Mouse (Mus musculus) kidney, postnatal 4 days (tissue): ENCODE data around the gene Phf23.

Source experiments
- DNase-seq, 2 experiments: peaks; one replicate each; pipeline ENCODE4 v3.0.0; 2021; ENCODE audit warnings: mixed read lengths in 2 of 2

Phf23 gene

DNA sequence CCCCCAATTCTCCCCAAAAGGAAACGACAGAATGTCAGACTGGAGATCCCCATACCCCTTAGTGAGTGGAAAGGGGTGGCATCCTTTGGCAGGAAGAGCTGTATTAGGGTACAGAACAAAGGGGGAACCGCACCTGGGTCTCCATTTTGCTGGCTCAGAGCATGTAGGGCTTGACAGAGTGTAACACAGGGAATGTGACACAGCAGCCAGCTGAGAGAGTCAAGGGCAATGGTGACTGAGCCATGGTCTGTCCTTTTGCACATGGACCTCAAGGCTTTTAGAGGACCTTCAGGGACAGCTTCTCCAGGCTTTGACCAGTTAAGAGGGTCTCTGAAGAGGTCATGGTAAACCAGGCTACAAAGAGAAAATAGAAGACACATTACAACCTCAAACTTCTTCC, 20.7 kb upstream of the Phf23 start:
- DNase-seq = no peak

DNA sequence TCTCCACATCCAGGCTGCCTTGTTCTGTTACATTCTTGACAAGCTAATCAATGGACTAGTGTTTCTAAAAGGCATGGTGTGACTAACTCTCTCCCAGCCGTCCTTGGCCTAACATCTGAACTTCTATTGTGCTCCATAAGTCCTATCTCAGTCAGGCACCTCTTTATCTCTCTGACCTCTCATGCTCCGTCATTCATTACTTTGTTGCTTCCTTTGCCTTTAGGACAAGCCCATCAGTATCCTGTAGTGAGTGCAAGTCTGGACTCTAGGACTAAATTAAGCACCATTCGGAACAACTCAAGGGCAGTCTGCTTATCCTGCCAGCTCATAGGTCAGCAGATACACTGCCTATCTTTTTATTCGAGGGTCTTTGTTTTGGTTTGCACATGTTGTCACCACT, 19.3 kb upstream of the Phf23 start:
- no peak for DNase-seq

DNA sequence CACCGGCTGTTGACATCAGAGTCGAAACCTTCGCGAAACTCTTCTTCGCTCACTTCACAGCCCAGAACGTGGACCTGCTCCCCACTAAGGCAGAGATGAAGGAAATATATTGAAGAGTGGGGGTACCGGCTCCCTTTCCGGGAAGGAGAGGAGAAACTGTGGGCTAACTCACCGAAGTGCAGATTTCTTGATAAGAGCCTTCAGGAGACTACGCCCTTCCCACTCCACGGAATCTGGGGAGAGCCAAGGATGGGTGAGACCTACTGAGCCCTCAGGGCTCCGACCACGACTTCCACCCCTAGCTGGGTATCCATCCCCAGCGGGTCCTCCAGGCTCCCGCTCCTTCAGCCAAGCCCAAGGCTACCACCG, 15.8 kb upstream of the Phf23 start:
- no peak for DNase-seq

DNA sequence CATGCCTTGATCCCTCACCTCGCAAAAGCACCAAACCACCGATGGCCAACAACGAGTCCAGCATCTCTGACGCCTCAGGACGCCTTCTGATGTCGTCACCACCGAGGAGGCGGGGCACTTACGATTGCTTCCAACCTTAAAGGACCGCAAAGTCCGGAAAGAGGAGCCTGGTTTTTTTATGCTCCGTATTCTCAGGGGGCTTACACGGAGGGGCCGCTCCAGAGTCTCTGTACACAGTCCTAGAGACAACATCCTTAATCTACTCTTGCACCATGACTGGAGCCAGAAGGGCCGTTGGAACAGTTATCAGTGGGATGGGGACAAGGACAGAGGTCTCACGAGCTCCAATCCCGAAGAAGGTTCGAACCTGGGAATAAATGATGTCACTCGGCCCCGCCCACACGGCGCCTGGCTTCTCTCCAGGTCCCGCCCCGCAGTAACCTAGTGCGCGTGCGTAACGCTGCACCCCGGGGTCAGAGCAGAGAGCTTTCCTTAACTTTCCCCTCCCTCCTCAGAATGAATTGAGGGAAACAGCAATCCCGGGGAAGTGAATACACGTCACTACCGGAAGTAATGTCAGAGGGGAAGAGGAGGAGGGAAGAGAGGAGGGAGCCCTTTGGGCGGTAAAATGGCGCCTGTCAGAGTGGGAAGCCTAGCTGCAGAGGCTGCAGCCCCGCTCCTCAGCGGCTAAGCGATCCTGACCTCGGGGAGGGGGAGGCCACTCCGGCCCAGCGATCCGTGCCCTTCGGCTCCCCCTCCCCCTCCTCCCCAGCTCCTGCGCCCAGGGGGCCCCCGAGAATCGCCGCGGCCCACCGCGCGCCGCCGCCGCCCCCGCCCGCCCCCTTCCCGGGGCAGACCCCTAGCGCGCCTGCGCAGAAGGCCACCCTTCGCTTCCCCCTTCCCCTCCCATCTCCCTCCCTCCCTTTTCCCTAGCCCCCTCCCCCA, 15.1 kb upstream of the Phf23 start:
- peak; percentile 98 for DNase-seq

DNA sequence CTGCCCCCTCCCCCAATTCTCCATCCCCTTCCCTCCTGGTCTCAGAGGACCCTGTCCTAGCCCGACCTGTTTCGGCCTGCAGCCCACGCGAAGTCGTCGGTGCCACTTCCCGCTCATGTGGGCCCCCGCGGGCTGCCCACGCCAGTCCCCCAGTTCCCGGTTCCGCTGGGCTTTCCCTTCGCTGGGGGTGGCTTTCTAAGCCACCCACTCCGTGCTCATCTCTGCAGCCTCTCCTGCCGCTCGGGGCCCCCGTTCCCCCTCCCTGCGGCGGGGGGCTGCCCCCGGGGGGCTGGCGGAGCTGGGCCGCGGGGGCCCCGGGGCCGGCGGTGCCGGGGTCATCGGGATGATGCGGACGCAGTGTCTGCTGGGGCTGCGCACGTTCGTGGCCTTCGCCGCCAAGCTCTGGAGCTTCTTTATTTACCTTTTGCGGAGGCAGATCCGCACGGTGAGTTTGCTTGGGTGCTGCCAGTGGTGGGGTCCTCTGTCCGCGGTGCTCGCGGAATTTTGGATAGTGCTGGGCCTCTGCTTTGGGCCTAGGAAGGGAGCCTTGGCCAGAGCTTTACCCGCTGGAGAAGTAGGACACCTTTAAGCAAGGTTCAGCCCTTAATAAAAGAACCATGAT, 14.3 kb upstream of the Phf23 start, which contains the start of gene Ctdnep1:
Gene Ctdnep1, plus strand, starts transcription at position 16 of the 622 bp plus-strand sequence.
- peak; percentile 45 to 60 for DNase-seq

DNA sequence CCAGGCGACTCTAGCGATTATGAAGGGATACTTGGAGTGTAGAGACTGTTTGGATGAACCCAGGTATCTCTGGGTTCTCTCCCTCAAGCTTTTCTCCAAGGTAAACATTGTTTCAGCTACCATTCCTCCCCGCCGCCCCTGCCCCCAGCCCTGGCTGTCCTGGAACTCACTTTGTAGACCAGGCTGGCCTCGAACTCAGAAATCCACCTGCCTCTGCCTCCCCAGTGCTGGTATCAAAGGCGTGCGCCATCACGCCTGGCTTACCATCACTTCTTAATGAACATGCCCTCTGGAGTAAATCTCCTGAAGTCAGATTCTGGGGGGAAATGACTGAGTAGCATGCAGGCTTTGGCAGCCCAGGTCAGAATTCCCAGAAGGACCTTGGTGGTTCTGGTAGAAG, 13.4 kb upstream of the Phf23 start, which contains the start of gene Elp5:
Gene Elp5, minus strand, starts transcription at position 293 of the 400 bp plus-strand sequence.
- DNase-seq = no peak

DNA sequence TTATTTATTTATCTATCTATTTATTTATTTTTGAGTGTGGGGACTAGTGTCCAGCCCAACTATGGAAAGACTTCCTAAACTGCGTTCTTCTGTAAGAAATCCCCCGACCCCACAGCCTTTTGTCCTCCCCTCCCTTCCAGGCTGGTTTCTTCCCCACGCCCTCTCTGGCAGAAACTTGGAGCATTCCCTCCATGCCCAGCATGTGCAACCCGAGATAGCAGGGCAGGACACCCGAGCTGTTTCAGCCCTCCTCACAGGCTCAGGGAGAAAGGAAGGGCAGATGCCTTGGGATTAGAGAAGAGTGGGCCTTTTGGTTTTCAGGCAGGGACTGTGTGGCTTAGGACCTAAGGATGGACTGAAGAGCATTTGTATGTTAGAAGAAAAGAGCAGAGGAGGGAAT, 12.7 kb upstream of the Phf23 start:
- DNase-seq = no peak

DNA sequence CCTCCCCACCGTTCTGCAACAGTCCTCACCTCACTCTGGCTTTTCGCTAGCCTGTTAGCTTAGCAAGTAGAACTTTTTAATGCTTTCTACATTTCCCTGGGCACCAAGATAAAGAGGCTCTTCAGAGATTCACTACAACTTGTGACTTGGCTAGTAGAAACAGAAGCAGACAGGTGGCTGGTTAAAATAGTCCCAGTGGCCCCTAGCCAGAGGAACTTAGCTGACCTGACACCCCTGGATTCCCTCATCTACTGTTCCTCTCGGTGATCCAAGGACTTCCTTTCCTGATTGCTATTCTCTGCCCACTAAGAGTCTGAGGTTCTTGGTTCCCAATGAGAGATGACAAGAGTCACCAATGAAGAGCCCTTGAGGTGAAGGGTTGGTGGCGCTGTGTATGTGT, 12.2 kb upstream of the Phf23 start:
- DNase-seq = no peak

DNA sequence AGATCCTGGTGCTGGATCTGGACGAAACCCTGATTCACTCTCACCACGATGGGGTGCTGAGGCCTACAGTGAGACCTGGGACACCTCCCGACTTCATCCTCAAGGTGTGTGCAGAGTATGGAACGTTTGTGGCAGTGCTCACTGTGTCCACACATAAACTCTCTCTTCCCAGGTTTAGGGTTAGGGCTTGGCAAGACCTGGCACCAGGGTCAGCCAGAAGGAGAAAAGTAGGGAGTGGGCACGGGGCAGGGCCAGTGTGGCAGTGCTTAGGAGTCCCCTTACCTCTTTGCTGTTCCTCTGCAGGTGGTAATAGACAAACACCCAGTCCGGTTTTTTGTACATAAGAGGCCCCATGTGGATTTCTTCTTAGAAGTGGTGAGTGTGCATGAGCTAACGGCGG, 11.1 kb upstream of the Phf23 start:
- DNase-seq = no peak

DNA sequence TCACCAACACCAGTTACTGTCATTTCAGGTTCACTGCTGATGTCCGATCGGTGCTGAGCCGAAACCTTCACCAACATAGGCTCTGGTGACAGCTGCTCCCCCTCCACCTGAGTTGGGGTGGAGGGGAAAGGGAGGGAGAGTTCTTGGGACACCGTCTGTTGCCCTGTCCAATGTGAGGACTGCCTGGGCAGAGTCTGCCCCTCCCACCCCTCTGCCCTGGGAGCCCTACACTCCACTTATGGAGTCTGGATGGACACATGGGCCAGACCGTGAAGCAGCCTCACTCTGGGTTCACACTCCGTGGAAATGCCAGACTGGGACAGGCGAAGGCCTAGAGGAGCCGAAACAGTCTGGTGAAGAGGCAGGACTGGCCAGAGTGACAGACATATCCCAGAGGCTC, 5.6 kb upstream of the Phf23 start:
- no peak for DNase-seq

DNA sequence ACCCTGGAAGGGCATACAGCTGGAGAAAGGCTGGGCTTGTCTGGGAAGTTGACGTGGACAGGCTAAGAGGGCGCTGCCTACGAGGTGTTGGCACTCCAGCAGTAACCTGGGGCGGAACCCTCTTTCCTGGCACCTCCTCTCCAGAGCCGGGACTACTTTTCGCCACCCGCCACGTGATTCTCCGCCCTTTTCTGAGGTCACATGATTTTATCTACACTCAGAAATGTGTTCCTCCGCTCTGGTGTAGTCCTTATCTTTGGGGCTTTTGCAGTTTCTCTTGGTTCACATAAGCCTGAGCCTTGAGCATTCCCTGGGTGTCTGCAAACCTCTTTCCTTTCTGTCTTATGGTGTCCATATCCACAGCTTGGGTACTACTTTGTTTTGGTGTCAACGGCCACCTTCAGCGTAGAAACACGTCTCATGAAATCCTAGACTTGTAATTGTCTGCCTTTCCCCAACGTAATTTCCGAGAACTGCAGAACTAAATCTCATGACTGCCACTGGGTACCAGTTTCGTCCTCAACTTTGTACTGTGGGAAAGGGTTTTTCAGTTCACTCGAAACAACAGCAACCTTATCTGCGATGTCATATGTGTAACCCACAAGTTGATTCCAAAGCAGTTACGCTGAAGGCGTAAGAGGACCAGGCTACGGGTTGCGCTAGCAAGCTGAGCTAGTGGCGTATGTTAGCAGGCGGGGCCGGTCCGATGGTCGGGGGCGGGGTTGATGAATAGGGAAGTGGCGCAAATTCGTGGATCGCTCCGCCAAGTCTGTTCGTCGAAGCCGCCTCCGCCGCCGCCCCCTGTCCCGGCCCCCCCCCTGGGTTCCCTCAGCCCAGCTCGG, 4.5 kb upstream of the Phf23 start, which contains the start of gene Gabarap:
Gene Gabarap, plus strand, starts transcription at position 294 of the 842 bp plus-strand sequence.
- DNase-seq = peak; percentile 97 to 98

DNA sequence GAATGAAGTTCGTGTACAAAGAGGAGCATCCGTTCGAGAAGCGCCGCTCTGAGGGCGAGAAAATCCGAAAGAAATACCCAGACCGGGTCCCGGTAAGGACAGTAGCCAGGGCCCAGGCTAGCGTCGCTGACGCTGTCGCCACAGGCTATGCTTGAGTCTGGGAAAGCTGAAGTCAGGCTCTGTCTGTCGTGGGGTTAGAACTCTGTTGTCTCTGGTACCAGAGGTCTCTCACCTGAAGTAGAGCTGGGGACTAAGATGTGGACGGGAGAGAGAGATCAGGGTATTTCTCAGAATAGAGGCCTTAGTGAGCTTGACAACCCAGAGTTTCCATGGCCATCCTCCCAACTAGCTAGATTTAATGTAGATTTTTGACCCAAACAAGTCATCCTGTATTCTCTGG, 3.9 kb upstream of the Phf23 start:
- no peak for DNase-seq

DNA sequence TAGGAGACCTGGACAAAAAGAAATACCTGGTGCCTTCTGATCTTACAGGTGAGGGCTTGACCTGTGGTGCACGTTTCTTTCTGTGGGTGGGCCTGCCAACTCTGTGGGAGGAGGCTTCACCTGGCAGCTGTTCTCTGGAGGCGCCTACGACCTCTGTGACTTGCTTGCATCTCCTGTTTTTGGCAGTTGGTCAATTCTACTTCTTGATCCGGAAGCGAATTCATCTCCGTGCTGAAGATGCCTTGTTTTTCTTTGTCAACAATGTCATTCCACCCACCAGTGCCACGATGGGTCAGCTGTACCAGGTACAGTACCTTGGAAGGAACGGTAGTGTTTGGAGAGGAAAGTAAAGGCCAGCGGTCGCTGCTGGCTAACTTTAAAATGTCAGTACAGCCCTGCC, 3.2 kb upstream of the Phf23 start:
- DNase-seq = no peak

DNA sequence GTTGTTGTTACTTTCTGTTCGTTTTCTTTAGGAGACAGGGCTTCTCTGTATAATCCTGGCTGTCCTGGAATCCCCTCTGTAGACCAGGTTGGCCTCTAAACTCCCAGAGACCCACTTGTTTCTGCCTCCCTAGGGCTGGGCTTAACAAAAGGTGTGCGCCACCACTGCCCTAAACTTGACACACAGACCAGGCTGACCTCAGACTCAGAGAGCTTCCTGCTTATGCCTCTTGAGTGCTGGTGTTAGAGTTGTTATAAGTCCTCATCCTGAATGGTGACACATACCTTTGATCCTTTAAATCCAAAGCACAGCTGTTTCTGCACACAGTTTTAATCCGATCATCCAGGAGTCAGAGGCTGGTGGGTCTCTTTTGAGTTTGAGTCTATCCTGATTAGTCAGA, 2.6 kb upstream of the Phf23 start:
- no peak for DNase-seq

DNA sequence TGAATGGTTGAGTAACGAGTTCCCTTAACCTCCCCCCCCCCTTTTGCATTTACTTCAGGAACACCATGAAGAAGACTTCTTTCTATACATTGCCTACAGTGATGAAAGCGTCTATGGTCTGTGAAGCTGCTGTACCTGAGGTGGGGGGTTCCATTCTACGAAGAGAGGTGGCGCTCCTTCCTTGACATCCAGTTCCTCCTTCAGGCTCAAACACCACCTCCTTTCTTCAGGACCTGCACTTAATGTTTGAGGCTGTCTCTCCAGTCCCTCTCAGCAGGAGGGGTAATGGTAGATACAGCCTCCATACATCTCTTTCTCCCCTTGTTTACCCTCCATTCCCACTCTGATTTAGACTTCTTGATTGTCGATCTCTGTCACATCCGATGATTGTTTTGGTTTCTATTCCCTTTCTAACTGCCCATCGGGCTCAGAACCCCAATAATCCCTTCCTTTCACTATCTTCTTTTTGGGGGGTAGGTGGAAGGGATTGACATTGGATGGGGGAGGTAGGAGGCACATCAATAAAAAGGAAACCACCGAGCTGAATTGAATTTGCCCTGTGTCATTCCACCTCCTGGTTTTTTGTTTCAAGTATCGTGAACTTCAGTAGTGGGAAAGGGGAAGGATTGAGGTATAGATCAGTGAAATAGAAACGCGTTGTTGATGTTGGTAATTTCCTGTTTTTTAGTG, 1.0 kb upstream of the Phf23 start:
- DNase-seq = no peak

DNA sequence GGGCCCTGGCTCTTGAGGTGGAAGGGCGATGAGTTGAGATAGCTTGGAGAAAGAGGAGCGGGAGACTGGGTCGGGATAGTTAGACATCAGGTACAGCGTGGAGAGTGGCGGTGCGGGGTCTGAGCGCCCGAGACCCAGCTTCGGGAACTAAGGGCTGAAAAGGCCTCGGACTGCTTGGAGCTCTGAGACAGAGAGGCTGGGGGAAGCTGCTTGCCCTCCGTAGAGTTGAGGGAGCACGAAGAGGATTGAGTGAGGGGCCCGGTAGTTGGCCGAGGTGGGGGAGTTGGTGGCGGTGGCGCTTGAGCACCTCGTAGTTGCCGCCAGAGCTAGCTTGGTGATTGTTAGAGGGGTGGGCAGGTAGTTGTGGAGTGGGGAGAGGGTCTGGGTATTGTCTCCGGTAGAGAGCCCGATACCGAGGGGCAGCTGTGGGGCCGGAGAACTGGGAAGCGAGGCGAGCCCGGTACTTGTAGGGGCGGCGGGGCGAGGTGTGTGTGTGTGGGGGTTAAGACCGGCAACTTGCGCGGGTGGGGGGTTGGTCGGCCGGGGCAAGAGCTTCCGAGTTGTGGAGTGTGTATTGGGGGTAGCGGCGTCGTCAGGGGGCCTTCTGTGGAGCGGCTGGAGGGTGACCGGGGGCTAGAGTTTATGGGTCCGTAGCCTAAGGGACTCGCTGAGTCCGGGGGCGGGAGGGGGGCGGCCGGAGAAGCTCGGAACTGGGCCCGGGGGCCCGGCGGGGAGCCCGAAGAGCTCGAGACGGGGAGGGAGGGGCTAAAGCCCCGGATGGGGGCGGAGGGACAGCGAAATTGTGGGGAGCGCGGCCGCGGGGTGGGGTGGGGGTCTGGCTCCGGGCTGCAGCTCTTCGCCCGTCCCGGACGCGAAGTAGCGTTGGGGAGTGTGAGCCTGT, 834 bp downstream of the Phf23 start:
- DNase-seq = peak in 1 of 2 experiments; percentile 51

DNA sequence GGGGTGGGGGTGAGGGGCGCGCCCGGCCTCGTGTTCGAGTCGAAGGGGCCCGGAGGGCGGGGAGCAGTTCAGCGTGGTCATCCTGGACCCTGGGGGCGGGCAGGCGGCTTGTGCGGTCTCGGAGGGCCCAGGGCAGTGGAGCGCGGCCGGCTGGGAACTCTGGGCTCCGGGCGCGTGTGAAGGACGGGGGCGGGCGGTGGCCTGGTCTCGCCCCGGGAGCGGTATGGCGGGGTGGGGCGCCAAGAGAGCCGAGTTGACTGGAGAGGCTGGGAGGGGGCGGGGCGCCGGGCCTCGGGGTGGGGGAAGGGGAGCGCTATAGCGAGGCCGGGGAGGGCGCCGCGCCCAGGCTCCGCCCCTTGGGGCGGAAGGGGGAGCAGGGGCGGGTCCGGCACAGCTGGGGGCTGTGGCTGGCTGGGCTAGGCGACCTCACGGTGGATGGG, 1.5 kb downstream of the Phf23 start:
- peak; percentile 94 to 96 for DNase-seq

DNA sequence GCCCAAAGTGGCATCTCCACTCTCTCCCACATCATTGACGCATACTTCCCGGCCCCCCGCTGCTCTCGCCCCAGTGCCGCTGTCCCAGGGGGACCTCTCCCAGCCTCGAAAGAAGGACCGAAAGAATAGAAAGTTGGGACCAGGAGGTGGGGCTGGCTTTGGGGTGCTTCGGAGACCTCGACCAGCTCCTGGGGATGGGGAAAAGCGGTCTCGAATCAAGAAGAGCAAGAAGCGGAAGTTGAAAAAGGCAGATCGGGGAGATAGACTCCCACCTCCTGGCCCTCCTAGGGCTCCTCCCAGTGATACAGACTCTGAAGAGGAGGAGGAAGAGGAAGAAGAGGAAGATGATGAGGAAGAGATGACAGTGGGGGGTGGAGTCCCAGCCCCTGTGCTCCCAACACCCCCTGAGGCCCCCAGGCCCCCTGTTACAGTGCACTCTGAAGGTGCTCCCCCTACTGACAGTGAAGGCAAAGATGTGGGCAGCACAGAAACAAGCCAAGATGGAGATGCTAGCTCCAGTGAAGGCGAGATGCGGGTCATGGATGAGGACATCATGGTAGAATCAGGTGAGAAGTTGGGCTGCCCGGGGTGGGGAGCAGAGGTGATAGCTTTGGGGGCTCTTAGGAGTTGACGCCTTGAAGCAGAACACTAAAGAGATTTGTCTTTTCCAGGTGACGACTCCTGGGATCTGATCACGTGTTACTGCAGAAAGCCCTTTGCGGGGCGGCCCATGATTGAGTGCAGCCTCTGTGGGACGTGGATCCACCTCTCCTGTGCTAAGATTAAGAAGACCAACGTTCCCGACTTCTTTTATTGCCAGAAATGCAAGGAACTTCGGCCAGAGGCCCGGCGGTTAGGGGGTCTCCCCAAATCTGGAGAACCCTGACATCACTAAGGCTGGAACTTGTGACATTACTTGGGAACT, 3.3 kb downstream of the Phf23 start:
- DNase-seq = no peak

DNA sequence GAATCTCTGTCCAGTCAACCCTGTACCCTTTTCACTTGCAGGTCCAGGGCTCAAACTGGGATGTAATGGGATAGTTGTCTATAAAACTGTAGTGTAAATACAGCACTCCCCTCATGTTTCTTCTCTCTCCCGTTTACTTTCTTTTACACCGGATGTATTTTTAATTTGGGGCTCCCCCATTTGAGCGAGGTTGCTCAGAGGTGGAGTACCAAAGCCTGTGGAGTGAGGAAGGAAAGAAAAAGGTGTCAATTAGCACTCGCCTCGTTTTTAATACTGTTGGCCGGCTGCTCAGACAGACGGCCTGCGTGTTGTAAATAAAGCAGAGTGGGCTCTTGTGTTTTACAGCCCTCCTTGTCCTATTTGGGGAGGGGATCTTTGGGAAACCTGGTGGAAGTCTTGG, 4.1 kb downstream of the Phf23 start:
- no peak for DNase-seq

DNA sequence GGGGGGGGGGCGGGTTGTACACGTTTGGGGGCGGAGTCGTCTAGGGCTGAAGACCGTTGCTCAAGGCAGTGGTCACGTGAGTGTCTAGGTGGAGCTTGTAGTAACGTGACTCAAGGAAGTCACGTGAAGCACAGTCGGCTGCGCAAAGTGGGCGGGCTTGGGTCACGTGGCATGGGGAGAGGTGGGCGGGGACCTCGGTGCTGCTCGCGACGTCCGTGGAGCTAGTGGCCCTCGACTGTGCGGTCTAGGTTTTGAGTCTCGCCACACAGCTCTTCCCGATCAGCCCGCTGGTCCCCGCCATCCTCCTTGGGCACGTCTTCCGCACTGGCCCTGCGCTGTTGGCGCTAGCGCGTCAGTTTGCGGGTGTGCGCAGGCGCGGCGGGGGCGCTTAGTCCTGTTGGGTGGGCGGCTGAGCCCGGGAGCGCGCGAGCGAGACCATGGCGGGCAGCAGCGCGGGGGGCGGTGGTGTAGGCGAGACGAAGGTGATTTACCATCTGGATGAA, 4.9 kb downstream of the Phf23 start, which contains the start of gene Dvl2:
Gene Dvl2, plus strand, starts transcription at position 200 of the 503 bp plus-strand sequence.
- peak; percentile 95 to 96 for DNase-seq
